Mouse (Mus musculus): ENCODE results near the gene Ltv1.

GRCm38 (mm10) chr10:13135751-13136150 lies 57.2 kb downstream of the Ltv1 start:
- TF ChIP-seq MAX (IDR thresholded peaks at IDR 0.05) (no peak), CTCF (IDR thresholded peaks at IDR 0.05; ENCODE audit: control insufficient read depth, insufficient read depth, insufficient read length) (no peak), USF1 (IDR thresholded peaks at IDR 0.05; ENCODE audit: low read depth) (no peak), MYOD1 (IDR thresholded peaks at IDR 0.05; ENCODE audit: control insufficient read depth, insufficient read length, low read depth) (no peak), CEBPB (IDR thresholded peaks at IDR 0.05; ENCODE audit: low read depth) (no peak), MYOG (IDR thresholded peaks at IDR 0.05; ENCODE audit: control insufficient read depth, extremely low read depth, insufficient read length) (no peak), FOSL1 (IDR thresholded peaks at IDR 0.05; ENCODE audit: insufficient read depth, low read length, poor library complexity, severe bottlenecking) (no peak)

Measured in C2C12 (cell line).